Mouse (Mus musculus) embryonic stem cell, embryonic (primary cell): Measurements from ENCODE around the gene Gtf2h1.

Experiments
- CTCF ChIA-PET, 4 experiments: fragments of 300-600 bp in 2 of 4; fragments of 350-600 bp in 2 of 4; sonication (Branson Sonifier 250); formaldehyde crosslinking; loops; one replicate each; lab custom pipeline; 2022; ENCODE audit warnings: inconsistent platforms in 2 of 4; lab: Charles Lee
- POLR2A ChIA-PET, 4 experiments: fragments of 300-600 bp in 2 of 4; fragments of 350-600 bp in 2 of 4; sonication (Branson Sonifier 250); formaldehyde crosslinking; loops; one replicate each; lab custom pipeline; 2022; ENCODE audit warnings: antibody characterized with exemption in 4 of 4, inconsistent platforms in 1 of 4; lab: Charles Lee

Gtf2h1 gene

GRCm38 (mm10) chr7:46795287-46796205 is at the start of gene Gtf2h1, which contains the start of gene Hps5:
Gtf2h1 (plus strand) TSS chr7:46796103.
Hps5 (minus strand) TSS chr7:46796064.
- CTCF ChIA-PET, result interaction anchor here in 3 of 4 experiments (0.6 to 2.1 kb wide), 5 partner anchors 25 to 981 kb away, joined by 3 to 6 read pairs (median 3); partner anchors contain the start of genes Cyth2 (in 1 of the 3) and Saal1 (in 1 of the 3)
- POLR2A ChIA-PET, result interaction anchor here (0.6 to 3.3 kb wide), 62 partner anchors 9 to 1220 kb away, joined by 3 to 25 read pairs (median 4); partner anchors contain the start of genes Saal1 (in 2 of the 4), Sergef (in 1 of the 4) and Spty2d1 (in 1 of the 4)

GRCm38 (mm10) chr7:46746381-46746780 is 49.5 kb upstream of the Gtf2h1 start:
- ChIA-PET POLR2A (interaction anchor here in 2 of 4 experiments (0.8 to 1.2 kb wide), 4 partner anchors 12 to 172 kb away, joined by 3 to 5 read pairs (median 4); no protein-coding TSS in a partner anchor), CTCF (interaction anchor here in 1 of 4 experiments (1.3 kb wide), 1 partner anchor 9 kb away, joined by 3 read pairs; no protein-coding TSS in a partner anchor)

DNA sequence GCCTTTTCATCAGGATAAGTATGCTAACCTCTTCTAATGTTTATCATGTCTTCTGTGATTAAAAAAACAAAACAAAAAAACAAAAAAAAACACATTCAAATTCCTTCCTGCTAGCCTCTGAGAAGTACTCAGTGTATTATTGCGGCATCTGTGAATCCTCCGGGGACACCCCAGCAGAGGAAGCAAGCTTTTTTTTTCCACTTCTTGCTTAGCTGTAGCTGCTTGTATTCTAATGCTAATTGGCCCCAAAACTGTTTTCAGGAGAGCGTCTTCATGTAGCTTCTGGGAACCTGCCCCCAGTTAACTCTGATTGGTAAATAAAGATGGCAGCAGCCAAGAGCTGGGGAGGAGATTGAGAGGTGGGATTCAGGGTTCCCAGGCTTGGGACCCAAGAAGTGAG is 47.4 kb upstream of the Gtf2h1 start:
- POLR2A ChIA-PET, result interaction anchor here in 3 of 4 experiments (0.6 to 1.6 kb wide), 28 partner anchors 8 to 1261 kb away, joined by 3 to 10 read pairs (median 3); partner anchors contain the start of genes Gtf2h1 (in 1 of the 3), Hps5 (in 1 of the 3), Saa3 (in 1 of the 3) and Saa4 (in 1 of the 3)
- CTCF ChIA-PET, result interaction anchor here in 2 of 4 experiments (0.5 to 0.8 kb wide), 2 partner anchors 10 to 38 kb away, joined by 3 to 4 read pairs; no protein-coding TSS in a partner anchor

GRCm38 (mm10) chr7:46751490-46751889 is 44.4 kb upstream of the Gtf2h1 start, which contains the start of gene Saa2:
Saa2 (plus strand) TSS chr7:46751790.
- POLR2A ChIA-PET, result interaction anchor here in 1 of 4 experiments (0.6 kb wide), 1 partner anchor 19 kb away, joined by 6 read pairs; no protein-coding TSS in a partner anchor
- CTCF ChIA-PET, result no interaction called here

GRCm38 (mm10) chr7:46761049-46761795 is 34.7 kb upstream of the Gtf2h1 start:
- ChIA-PET POLR2A (interaction anchor here in 2 of 4 experiments (0.5 to 1.4 kb wide), 8 partner anchors 8 to 97 kb away, joined by 3 to 4 read pairs (median 3); no protein-coding TSS in a partner anchor), CTCF (interaction anchor here in 3 of 4 experiments (0.5 to 0.8 kb wide), 4 partner anchors 8 to 16 kb away, joined by 3 to 4 read pairs (median 4); no protein-coding TSS in a partner anchor)

DNA sequence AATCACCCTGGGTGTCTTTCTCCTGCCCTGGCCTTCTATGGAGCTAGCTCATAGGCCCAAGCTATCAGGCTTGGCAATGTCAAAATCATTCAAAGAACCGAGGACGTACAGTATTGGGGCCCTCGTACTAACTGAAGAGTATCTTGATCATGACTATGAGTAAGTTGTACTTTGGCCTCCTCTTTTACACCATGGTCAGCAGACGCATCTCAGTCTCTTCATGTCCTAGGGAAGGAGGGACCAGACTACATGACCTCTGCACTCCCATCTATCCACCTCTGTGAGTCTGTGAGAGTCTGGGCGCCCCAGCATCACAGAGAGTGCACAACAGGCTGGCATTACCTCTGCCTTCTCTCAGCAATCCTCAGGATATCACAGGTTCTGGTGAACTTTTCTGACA is 33.3 kb upstream of the Gtf2h1 start:
- POLR2A ChIA-PET, result interaction anchor here in 3 of 4 experiments (0.5 to 1.3 kb wide), 8 partner anchors 13 to 160 kb away, joined by 3 to 6 read pairs (median 3); partner anchors contain the start of gene Saa3 (in 1 of the 3)
- CTCF ChIA-PET, result interaction anchor here in 2 of 4 experiments (0.7 to 1.5 kb wide), 3 partner anchors 8 to 188 kb away, joined by 3 to 5 read pairs (median 3); partner anchors contain the start of gene Saal1 (in 1 of the 2)

GRCm38 (mm10) chr7:46764672-46765071 is 31.2 kb upstream of the Gtf2h1 start:
- CTCF ChIA-PET, result interaction anchor here in 1 of 4 experiments (0.6 kb wide), 1 partner anchor 385 kb away, joined by 3 read pairs; no protein-coding TSS in a partner anchor
- POLR2A ChIA-PET, result interaction anchor here in 1 of 4 experiments (0.6 to 1.1 kb wide), 3 partner anchors 60 to 74 kb away, joined by 3 read pairs; no protein-coding TSS in a partner anchor

- CTCF ChIA-PET, result interaction anchor here in 2 of 4 experiments (0.7 to 1.1 kb wide), 3 partner anchors 50 to 670 kb away, joined by 3 read pairs; no protein-coding TSS in a partner anchor
- POLR2A ChIA-PET, result interaction anchor here in 2 of 4 experiments (1.0 to 2.1 kb wide), 6 partner anchors 9 to 32 kb away, joined by 3 to 11 read pairs (median 4); partner anchors contain the start of genes Gtf2h1 (in 2 of the 2) and Hps5 (in 2 of the 2)
Observed at GRCm38 (mm10) chr7:46767371-46767770, 28.5 kb upstream of the Gtf2h1 start.

GRCm38 (mm10) chr7:46768451-46768850 is 27.5 kb upstream of the Gtf2h1 start:
- CTCF ChIA-PET, result interaction anchor here (0.5 to 4.1 kb wide), 18 partner anchors 13 to 1114 kb away, joined by 3 to 28 read pairs (median 3); partner anchors contain the start of genes Saal1 (in 3 of the 4), Gtf2h1 (in 1 of the 4), Hps5 (in 1 of the 4) and Saa3 (in 1 of the 4)
- POLR2A ChIA-PET, result interaction anchor here (0.6 to 2.1 kb wide), 18 partner anchors 9 to 89 kb away, joined by 3 to 11 read pairs (median 4); partner anchors contain the start of genes Gtf2h1 (in 2 of the 4), Hps5 (in 2 of the 4) and Saal1 (in 1 of the 4)

GRCm38 (mm10) chr7:46770706-46771105 is 25.2 kb upstream of the Gtf2h1 start:
- POLR2A ChIA-PET, result interaction anchor here (0.5 to 2.4 kb wide), 18 partner anchors 11 to 285 kb away, joined by 3 to 13 read pairs (median 5); partner anchors contain the start of genes Gtf2h1 (in 2 of the 4), Hps5 (in 2 of the 4), Saa2 (in 1 of the 4) and Saa3 (in 1 of the 4)
- CTCF ChIA-PET, result interaction anchor here (0.6 to 4.1 kb wide), 34 partner anchors 8 to 378 kb away, joined by 3 to 28 read pairs (median 4); partner anchors contain the start of genes Saa3 (in 2 of the 4) and Saal1 (in 2 of the 4)

DNA sequence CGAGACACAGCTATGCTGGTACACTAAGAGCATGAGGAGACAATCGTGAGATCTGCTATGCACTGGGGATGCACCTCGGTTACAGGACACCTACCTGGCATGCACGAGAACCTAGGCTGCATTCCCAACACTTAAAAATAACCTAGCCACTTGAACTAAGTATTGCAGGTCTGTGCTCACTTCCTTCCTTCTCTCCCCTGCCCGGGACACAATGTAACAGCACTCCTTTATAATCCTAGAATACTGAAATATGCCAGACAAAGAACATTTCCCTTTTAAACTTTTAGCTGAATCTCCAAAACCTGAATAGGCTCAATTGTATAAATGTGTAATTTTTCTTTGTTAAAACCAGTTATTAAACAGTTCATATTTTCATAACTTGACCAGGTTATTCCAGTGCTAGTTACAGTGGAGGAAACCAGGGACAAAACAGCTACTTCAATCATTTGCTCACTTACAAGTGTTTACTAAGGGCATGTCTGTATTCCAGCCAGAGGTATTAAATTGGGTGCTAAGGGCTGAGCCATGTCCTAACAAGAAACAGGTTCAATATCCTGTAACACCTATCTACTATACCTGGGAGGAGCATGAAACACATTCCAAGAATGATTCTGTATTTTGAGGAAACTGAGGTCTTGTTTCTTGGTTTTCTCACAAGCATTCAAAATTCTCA is 6.6 kb upstream of the Gtf2h1 start:
- ChIA-PET POLR2A (interaction anchor here in 2 of 4 experiments (0.7 to 1.1 kb wide), 2 partner anchors 28 to 226 kb away, joined by 3 to 11 read pairs; no protein-coding TSS in a partner anchor), CTCF (interaction anchor here in 2 of 4 experiments (0.7 to 1.0 kb wide), 2 partner anchors 19 to 79 kb away, joined by 3 to 4 read pairs; partner anchors contain the start of gene Saal1 (in 1 of the 2))

DNA sequence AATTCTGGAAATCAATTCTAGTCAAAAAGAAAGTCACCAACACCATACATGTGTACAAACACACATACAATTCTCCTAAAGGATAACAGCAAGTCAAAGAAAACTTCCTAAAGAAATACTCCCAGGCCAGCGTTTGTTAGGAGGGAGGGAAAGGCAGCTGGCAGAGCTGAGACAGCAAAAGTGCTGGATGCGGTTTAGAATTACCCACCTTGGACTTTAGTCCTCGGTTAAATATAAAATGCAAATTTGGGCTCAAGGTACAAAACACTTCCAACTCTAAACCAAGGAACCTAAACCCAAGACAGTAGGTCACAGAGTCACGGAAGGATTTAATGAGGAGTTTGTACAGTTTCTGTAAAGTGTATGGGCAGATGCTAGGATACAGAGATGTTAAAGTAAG is 2.0 kb upstream of the Gtf2h1 start:
- CTCF ChIA-PET, result interaction anchor here in 3 of 4 experiments (0.5 to 2.1 kb wide), 4 partner anchors 23 to 921 kb away, joined by 3 to 14 read pairs (median 7); partner anchors contain the start of gene Saal1 (in 1 of the 3)
- POLR2A ChIA-PET, result interaction anchor here in 1 of 4 experiments (3.1 to 3.3 kb wide), 2 partner anchors 8 to 12 kb away, joined by 14 to 25 read pairs; no protein-coding TSS in a partner anchor

- ChIA-PET CTCF (interaction anchor here in 2 of 4 experiments (0.6 to 1.3 kb wide), 3 partner anchors 27 to 982 kb away, joined by 3 to 6 read pairs (median 3); partner anchors contain the start of gene Cyth2 (in 1 of the 2)), POLR2A (interaction anchor here (0.6 to 3.3 kb wide), 58 partner anchors 9 to 1221 kb away, joined by 3 to 25 read pairs (median 4); partner anchors contain the start of genes Saal1 (in 2 of the 4), Sergef (in 1 of the 4) and Spty2d1 (in 1 of the 4))
Observed at GRCm38 (mm10) chr7:46796206-46796679, 340 bp downstream of the Gtf2h1 start.

DNA sequence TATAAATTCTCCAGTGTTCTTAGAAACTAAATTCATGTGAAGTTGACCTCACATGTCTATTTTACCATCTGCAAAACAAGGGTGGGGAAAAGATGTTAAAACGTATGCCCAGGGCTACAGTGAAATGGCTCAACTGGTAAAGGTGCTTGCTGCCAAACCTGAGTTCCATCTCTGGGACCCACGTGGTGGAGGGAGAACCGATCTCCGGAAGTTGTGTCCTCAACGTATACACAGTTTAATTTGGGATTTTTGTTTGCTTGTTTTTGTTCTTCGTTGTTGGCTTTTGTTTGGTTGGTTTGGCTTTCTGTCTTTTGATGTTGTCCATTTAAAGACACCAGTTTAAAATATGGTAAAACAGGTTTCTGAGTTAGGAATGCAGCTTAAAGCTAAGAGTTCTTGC is 876 bp downstream of the Gtf2h1 start:
- POLR2A ChIA-PET, result interaction anchor here in 3 of 4 experiments (0.7 to 3.3 kb wide), 16 partner anchors 9 to 85 kb away, joined by 3 to 25 read pairs (median 5); no protein-coding TSS in a partner anchor

GRCm38 (mm10) chr7:46810325-46810724 is 14.4 kb downstream of the Gtf2h1 start:
- ChIA-PET POLR2A (interaction anchor here (0.6 to 4.1 kb wide), 17 partner anchors 8 to 100 kb away, joined by 3 to 17 read pairs (median 3); partner anchors contain the start of genes Gtf2h1 (in 1 of the 4), Hps5 (in 1 of the 4) and Saal1 (in 1 of the 4)), CTCF (interaction anchor here in 3 of 4 experiments (0.6 to 1.0 kb wide), 3 partner anchors 14 to 40 kb away, joined by 3 to 4 read pairs (median 4); no protein-coding TSS in a partner anchor)

More for the DNA sequence above, 876 bp downstream of the Gtf2h1 start:
- CTCF ChIA-PET, result interaction anchor here in 1 of 4 experiments (1.3 kb wide), 1 partner anchor 28 kb away, joined by 6 read pairs; no protein-coding TSS in a partner anchor
